In the genomic region with DNA sequence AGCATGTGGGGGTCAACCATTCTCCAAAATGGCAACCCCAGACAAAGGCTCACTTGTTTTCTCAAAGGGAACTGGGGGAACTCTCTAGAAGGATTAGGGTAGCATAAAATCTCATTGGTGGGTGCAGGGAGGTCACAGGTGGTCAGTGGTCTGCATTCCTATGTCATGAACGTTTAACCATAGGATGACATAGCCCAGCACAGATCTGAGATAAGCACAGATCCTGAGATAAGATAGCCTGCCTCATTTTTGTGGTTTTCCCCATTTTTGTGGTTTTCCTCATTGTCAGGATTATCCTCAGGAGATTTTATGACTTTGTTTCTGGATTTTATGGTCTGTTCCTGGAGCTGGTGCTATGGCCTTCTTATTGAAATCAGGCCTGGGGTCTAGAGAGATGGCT, we compare ENCODE assay signal across 24 mouse cellular contexts. TPM values are rescaled to one million over a fixed set of nuclear protein-coding genes. Genes with fewer than 3 reads are reported as not detected.
"Had no signal": no experiment of that assay in that cellular context is flagged by ENCODE, and none has a peak within 500 bp of the region (broad histone marks: within the 10 kb centered on the region; RNA-seq: fewer than 3 reads in every experiment).

No protein-coding gene starts in this region.

- H3K9me3 ChIP-seq: midbrain, embryonic 13.5 days; midbrain, embryonic 15.5 days; neural tube, embryonic 13.5 days; neural tube, embryonic 15.5 days; stomach, embryonic 15.5 days had no signal

- H3K4me3 ChIP-seq: midbrain, embryonic 13.5 days; midbrain, embryonic 15.5 days; myocyte; neural tube, embryonic 13.5 days; neural tube, embryonic 15.5 days; stomach, embryonic 15.5 days had no signal

- DNase-seq: lung, adult 18-20 months; lung, embryonic 14.5 days; lung, postnatal 10 days; lung, postnatal 4 days; retina, postnatal 1 day; right cerebral cortex, adult 18-20 months; right cerebral cortex, postnatal 25 days; right cerebral cortex, postnatal 4 days; thymus, adult 2 months; thymus, postnatal 25 days had no signal

- H3K36me3 ChIP-seq: midbrain, embryonic 13.5 days; midbrain, embryonic 15.5 days; neural tube, embryonic 13.5 days; neural tube, embryonic 15.5 days; stomach, embryonic 15.5 days had no signal

- H3K27me3 ChIP-seq: midbrain, embryonic 13.5 days; midbrain, embryonic 15.5 days; neural tube, embryonic 13.5 days; neural tube, embryonic 15.5 days; stomach, embryonic 15.5 days had no signal

- H3K27ac ChIP-seq: midbrain, embryonic 13.5 days; midbrain, embryonic 15.5 days; neural tube, embryonic 13.5 days; neural tube, embryonic 15.5 days; stomach, embryonic 15.5 days; stomach, postnatal 0 days had no signal

- H3K4me1 ChIP-seq: midbrain, embryonic 13.5 days; midbrain, embryonic 15.5 days; neural tube, embryonic 13.5 days; neural tube, embryonic 15.5 days; stomach, embryonic 15.5 days had no signal

- H3K9ac ChIP-seq: lung, embryonic 14.5 days; midbrain, embryonic 13.5 days; midbrain, embryonic 15.5 days; neural tube, embryonic 13.5 days; neural tube, embryonic 15.5 days; stomach, embryonic 15.5 days had no signal

RNA-seq across cellular contexts. Expression of gene Lefty1, which starts 17.8 kb away (rescaled TPM):
- polyA plus RNA-seq: midbrain, embryonic 13.5 days had no signal

RNA-seq across cellular contexts. Expression of gene Lefty2, which starts 24.1 kb away (rescaled TPM):
- total RNA-seq: megakaryocyte, adult 5-6 weeks; megakaryocyte-erythroid progenitor cell, adult 5-6 weeks had no signal
- polyA plus RNA-seq: liver, embryonic 16.5 days; lung, embryonic 14.5 days; midbrain, embryonic 11.5 days; myocyte; neural tube, embryonic 11.5 days; neural tube, embryonic 13.5 days; small intestine, adult 2 months; spleen, adult 2 months; stomach, embryonic 15.5 days had no signal
